Mouse (Mus musculus) ES-E14 (cell line): ENCODE measurements around the gene Tenm2. TPM values are rescaled to one million over a fixed set of nuclear protein-coding genes. Genes with fewer than 3 reads are reported as not detected.
A peak's percentile ranks its signal among the peaks of the same experiment; 100 is the strongest.

Experiments
- DNase-seq: peaks from one replicate; pipeline ENCODE4 v3.0.0-alpha.2; 2013; ENCODE audit warnings: low read depth, low spot score
- H3K27ac ChIP-seq: 2 replicates; pipeline ENCODE4 v1.5.1; 2012; ENCODE audit warnings: low read depth, mild to moderate bottlenecking, low read length, moderate library complexity, mixed read lengths; ENCODE audit not compliant: poor library complexity, insufficient read depth, severe bottlenecking
- H3K36me3 ChIP-seq: 2 replicates; pipeline ENCODE4 v1.6.1; 2012; ENCODE audit warnings: mild to moderate bottlenecking, low read length, moderate library complexity, mixed read lengths; ENCODE audit not compliant: control insufficient read depth, poor library complexity, insufficient read depth, severe bottlenecking
- H3K4me1 ChIP-seq, 2 experiments: fragments of 150-350 bp in 1 of 2; sonication (generic) in 1 of 2; 2 replicates each; pipeline ENCODE4 v1.6.1; 2012; ENCODE audit warnings: low read length in 2 of 2, mild to moderate bottlenecking in 1 of 2, mixed read lengths in 1 of 2; ENCODE audit not compliant: control insufficient read depth in 2 of 2, insufficient read depth in 2 of 2, poor library complexity in 1 of 2
- H3K4me3 ChIP-seq, 2 experiments: fragments of 150-350 bp in 1 of 2; sonication (generic) in 1 of 2; 2 replicates each; pipeline ENCODE4 v1.5.1; 2012; ENCODE audit warnings: low read length in 2 of 2, low read depth in 1 of 2, mild to moderate bottlenecking in 1 of 2, mixed read lengths in 1 of 2; ENCODE audit not compliant: insufficient read depth in 1 of 2, poor library complexity in 1 of 2, severe bottlenecking in 1 of 2
- H3K9ac ChIP-seq: 2 replicates; pipeline ENCODE4 v1.6.1; 2012; ENCODE audit warnings: low read depth, mild to moderate bottlenecking, low read length, mixed read lengths; ENCODE audit not compliant: poor library complexity, insufficient read depth, severe bottlenecking
- H3K9me3 ChIP-seq: fragments of 150-350 bp; sonication (generic); 2 replicates; pipeline ENCODE4 v1.6.1; 2012; ENCODE audit warnings: low read depth, mild to moderate bottlenecking, low read length; ENCODE audit not compliant: control insufficient read depth, insufficient read depth
- CHD2 ChIP-seq: IDR thresholded peaks from 2 replicates; pipeline ENCODE4 v1.6.1; 2014; ENCODE audit warnings: mild to moderate bottlenecking, low read depth, low read length, inconsistent platforms
- HCFC1 ChIP-seq: IDR thresholded peaks from 2 replicates; pipeline ENCODE4 v1.6.1; 2012; ENCODE audit warnings: low read length, inconsistent platforms, borderline replicate concordance; ENCODE audit not compliant: insufficient read depth
- MAFK ChIP-seq: IDR thresholded peaks from 2 replicates; pipeline ENCODE4 v1.6.1; 2014; ENCODE audit warnings: mild to moderate bottlenecking, low read depth, low read length, inconsistent platforms; ENCODE audit not compliant: insufficient read depth
- ZC3H11A ChIP-seq: IDR thresholded peaks from 2 replicates; pipeline ENCODE4 v1.6.1; 2012; ENCODE audit warnings: low read depth, mild to moderate bottlenecking, inconsistent platforms, low read length, borderline replicate concordance
- ZNF384 ChIP-seq: IDR thresholded peaks from 2 replicates; pipeline ENCODE4 v1.6.1; 2012; ENCODE audit warnings: low read depth, low read length, inconsistent platforms
- in situ Hi-C, 2 experiments: fragments of 600-800 bp; cut with MboI; formaldehyde crosslinking; loops; one replicate each; pipeline ENCODE4 v1.15.1; 2025; ENCODE audit warnings: low sequenced_read_pairs in 2 of 2, inconsistent platforms in 1 of 2; ENCODE audit not compliant: unreplicated experiment in 2 of 2
- total RNA-seq: library from RNA; depleted of rRNA; stranded (reverse); fragments of 300-350 nt; gene quantifications from 2 replicates; pipeline ENCODE4 v1.2.3, GENCODE M21; 2012

Gene Tenm2
- total RNA-seq, 1 experiment = 0.04 TPM

DNA sequence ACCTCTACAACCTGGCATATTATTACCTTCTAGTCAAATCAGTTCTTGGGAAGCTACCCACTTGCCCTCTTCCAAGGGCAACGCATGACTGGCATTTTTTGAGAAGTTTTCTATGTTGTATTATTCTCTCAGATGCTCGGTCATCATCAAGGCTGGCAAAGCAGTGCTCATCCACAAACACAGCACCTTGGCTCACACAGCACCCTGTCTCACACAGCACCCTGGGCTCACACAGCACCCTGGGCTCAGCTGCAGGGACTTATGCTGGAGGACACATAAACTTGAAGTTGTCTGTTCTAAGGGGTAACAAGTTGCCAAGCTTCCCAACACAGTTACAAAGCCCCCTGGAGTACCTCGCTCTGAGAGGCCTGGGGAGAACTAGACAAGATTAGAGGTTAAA, 1258.0 kb downstream of the Tenm2 start:
- H3K4me3 ChIP-seq = no peak overlapping the region
- peaks cover 4 to 28% of the 10 kb centered on the region in 2 experiments for H3K4me1 ChIP-seq
- in situ Hi-C loops = no loop called here

GRCm38 (mm10) chr11:35977096-35977495, 1258.7 kb downstream of the Tenm2 start:
- peaks cover 4 to 27% of the 10 kb centered on the region in 2 experiments for H3K4me1 ChIP-seq
- peaks cover 2% of the 10 kb centered on the region; the same call in 1 of the 2 replicates for H3K36me3 ChIP-seq
- in situ Hi-C loops = no loop called here
- H3K9ac ChIP-seq = no peak overlapping the region
- DNase-seq = no peak
- H3K27ac ChIP-seq = no peak overlapping the region
- H3K9me3 ChIP-seq = no peaks in the 10 kb centered on the region
- TF ChIP-seq MAFK (no peak), HCFC1 (no peak)
- no peak overlapping the region for H3K4me3 ChIP-seq

More for the DNA sequence above, 1258.0 kb downstream of the Tenm2 start:
- no peak overlapping the region for H3K9ac ChIP-seq
- no peaks in the 10 kb centered on the region for H3K9me3 ChIP-seq
- peaks cover 2% of the 10 kb centered on the region; the same call in 1 of the 2 replicates for H3K36me3 ChIP-seq
- no peak for TF ChIP-seq CHD2
- TF ChIP-seq HCFC1 = no peak
- no peak for TF ChIP-seq ZNF384
- no peak for TF ChIP-seq MAFK
- no peak for TF ChIP-seq ZC3H11A
- no peak overlapping the region for H3K27ac ChIP-seq
- no peak for DNase-seq

- Histone ChIP-seq H3K36me3 (peaks cover 2% of the 10 kb centered on the region; the same call in 1 of the 2 replicates), H3K4me3 (no peak overlapping the region), H3K27ac (no peak overlapping the region), H3K4me1 (peaks cover 4 to 27% of the 10 kb centered on the region in 2 experiments), H3K9me3 (no peaks in the 10 kb centered on the region), H3K9ac (no peak overlapping the region)
- no peak for DNase-seq
- TF ChIP-seq MAFK (no peak), HCFC1 (no peak), ZNF384 (no peak), ZC3H11A (no peak), CHD2 (no peak)
- in situ Hi-C loops = no loop called here
Measured at GRCm38 (mm10) chr11:35976482-35976881, 1259.3 kb downstream of the Tenm2 start.

DNA sequence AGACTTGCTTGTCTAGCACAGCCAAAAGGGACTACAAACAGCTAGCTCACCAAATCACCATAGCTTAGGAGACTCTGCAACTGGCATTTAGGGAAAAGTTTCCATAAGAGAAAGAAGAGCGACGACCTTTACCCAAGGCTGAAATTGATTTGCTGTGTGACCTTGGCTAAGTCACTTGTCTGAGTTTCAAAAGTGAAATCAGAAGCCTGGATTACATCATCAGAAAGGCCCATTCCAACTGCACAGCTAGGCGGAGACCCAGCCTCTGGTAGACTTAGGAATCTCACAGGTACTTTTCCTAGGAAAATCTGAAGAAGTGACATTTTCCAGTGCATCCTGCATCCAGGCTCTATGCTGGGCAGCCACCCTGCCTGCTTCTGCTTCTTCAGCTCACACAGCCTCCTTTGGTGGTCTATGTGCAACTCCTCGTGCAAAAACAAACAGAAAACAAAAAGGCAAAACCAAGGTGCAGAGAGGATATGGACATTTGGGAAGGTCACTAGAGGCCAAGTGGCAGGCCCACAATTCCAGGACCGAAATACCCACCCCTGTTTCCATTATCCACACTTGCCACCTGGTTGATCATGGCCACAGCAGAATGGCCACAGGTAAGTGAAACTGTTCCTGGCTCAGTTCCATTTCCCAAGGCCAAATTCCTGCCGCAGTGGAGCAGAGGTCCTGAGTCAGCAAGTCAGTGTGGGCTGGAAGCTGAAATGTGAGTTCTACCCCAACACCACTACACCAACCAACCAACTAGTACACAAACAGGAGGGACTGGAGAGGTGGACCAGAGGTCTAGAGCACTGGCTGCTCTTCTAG, 1260.9 kb downstream of the Tenm2 start:
- TF ChIP-seq CHD2 (no peak), MAFK (peak; percentile 26; the same call in 1 of the 2 replicates)
- DNase-seq = no peak
- peaks cover 5% of the 10 kb centered on the region; the same call in 1 of the 2 replicates for H3K36me3 ChIP-seq
- in situ Hi-C loops = no loop called here
- peaks cover 4 to 27% of the 10 kb centered on the region in 2 experiments for H3K4me1 ChIP-seq
- no peak overlapping the region for H3K27ac ChIP-seq
- no peak overlapping the region for H3K4me3 ChIP-seq
- H3K9ac ChIP-seq = no peak overlapping the region
- no peaks in the 10 kb centered on the region for H3K9me3 ChIP-seq
